Mouse (Mus musculus) bone marrow, adult 2 months (tissue): ENCODE data around the gene Rhbdd1.

Source experiments
- CTCF ChIP-seq: fragments of 200-500 bp; IDR thresholded peaks from 2 replicates; pipeline ENCODE4 v1.5.1; 2011; ENCODE audit warnings: low read length, control low read depth; ENCODE audit not compliant: control insufficient read depth, insufficient read depth
- POLR2A ChIP-seq: fragments of 200-500 bp; IDR thresholded peaks from 2 replicates; pipeline ENCODE4 v1.6.1; 2011; ENCODE audit warnings: low read depth, mild to moderate bottlenecking, control low read depth, low read length, borderline replicate concordance; ENCODE audit not compliant: control insufficient read depth

DNA sequence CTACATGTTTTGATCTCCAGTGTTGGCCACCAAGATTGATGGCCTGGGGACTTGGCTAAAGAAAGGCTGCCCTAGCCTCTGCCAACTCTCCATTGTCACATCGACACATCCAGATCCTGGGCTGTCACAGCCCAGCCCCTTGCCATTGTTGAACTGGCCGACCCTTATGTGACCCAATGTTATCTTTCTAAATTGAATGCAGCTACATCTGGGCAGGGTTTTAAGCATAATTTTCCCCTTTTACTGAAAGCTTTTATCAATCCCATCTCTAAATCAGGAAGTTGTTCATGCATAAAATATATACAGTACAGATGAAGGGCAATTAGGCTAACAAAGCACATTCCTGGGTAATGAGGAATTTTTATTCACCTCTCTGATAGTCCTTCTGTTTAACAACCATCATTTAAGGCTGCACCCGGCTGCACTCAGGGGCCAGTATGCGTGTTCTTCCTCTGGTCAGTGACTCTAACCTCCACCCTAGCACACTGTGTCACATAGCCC lies 158.3 kb downstream of the Rhbdd1 start:
- TF ChIP-seq POLR2A (no peak), CTCF (no peak)
